Mouse (Mus musculus): ENCODE measurements around the gene Stum.

Gene Stum

DNA sequence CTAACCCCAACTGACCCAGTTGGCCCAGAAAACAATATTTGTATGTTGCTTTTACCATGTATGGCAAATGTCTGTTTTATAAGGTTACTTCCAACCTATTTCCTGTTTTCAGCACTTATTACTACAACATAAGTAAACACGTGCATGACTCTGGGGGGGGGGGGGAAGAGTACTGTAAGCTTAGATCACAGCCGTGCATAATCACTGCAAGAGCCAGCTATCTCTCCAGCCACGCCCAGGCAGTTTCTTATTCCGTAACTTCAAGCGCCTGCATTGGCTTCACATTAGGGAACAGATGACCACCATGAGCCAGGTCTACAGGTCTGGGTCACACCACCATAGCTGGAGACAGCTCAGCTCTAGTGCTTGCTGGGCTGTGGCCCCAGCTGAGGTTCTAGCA, 53.5 kb downstream of the Stum start:
- DNase-seq (ENCODE audit: low spot score in 2 of 2), result no peak

GRCm38 (mm10) chr1:180428871-180429270, 54.4 kb downstream of the Stum start:
- no peak for DNase-seq (ENCODE audit: low spot score in 2 of 2)

DNA sequence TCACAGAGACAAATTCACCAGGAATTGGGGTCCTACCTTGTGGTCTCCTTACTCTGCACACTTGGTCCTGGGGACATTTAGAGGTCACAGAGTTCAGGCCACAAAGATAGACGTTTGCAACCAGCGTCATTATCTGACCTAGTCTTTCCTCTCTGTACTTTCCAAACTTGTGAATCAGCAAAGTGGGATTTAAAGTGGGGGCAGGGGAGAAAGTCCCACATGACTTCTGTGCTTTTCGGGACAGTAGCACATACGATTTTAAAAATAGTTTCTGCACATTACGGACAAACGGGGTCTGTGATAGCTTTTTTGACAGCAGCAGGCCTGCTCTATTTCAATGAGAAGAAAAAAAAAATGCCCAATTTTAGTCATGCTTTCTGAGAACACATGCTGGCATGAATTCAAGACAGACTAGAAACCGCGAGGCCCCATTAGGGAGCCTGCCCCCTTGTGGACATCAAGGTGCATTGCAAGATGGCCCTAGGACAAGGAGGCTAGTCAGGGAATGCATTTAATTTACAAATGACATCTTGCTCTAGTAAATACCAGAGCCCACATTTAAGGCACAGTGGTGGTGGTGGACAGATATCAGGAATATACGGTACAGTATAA, 55.1 kb downstream of the Stum start:
- peak in 1 of 2 experiments; percentile 71 for DNase-seq (ENCODE audit: low spot score in 2 of 2)

- no peak for DNase-seq (ENCODE audit: low spot score in 2 of 2)
These were observed 55.6 kb downstream of the Stum start for GRCm38 (mm10) chr1:180427685-180428084.

- no peak for DNase-seq (ENCODE audit: low spot score in 2 of 2)
These were observed 56.9 kb downstream of the Stum start for GRCm38 (mm10) chr1:180426405-180426804.

- DNase-seq (ENCODE audit: low spot score in 2 of 2), result no peak
These were observed 59.4 kb downstream of the Stum start for GRCm38 (mm10) chr1:180423931-180424330.

- DNase-seq (ENCODE audit: low spot score in 2 of 2), result no peak
These were observed 60.2 kb downstream of the Stum start for GRCm38 (mm10) chr1:180423008-180423639.

- DNase-seq (ENCODE audit: low spot score in 2 of 2), result peak; percentile 51 to 74
These were observed 61.1 kb downstream of the Stum start for GRCm38 (mm10) chr1:180422076-180422828.

DNA sequence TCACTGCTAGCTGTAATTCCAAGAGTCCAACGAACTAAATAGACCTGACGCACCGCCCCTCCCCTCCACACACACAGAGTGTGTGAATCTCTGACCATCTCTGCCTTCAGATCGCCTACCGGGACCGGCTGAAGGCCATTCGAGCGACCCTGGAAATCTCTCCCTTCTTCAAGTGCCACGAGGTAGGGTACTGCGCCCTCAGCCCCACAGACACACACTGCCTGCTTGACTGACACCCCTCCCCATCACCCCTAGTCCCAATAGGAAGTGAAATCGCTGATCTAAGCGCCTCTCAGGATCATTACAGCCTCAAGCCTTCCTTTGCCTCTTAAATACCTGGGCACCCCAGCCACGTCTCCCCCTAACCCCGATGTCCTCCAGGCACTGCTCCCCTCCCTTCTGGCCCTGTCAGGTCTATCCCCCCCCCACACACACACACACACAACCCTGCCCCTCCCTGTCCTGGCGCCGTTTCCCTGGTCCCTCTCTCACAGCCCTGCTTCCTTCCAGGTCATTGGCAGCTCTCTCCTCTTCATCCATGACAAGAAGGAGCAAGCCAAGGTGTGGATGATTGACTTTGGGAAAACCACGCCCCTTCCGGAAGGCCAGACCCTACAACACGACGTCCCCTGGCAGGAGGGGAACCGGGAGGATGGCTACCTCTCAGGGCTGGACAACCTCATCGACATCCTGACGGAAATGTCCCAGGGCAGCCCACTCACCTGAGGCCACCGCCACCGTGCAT, 62.0 kb downstream of the Stum start:
- no peak for DNase-seq (ENCODE audit: low spot score in 2 of 2)

DNA sequence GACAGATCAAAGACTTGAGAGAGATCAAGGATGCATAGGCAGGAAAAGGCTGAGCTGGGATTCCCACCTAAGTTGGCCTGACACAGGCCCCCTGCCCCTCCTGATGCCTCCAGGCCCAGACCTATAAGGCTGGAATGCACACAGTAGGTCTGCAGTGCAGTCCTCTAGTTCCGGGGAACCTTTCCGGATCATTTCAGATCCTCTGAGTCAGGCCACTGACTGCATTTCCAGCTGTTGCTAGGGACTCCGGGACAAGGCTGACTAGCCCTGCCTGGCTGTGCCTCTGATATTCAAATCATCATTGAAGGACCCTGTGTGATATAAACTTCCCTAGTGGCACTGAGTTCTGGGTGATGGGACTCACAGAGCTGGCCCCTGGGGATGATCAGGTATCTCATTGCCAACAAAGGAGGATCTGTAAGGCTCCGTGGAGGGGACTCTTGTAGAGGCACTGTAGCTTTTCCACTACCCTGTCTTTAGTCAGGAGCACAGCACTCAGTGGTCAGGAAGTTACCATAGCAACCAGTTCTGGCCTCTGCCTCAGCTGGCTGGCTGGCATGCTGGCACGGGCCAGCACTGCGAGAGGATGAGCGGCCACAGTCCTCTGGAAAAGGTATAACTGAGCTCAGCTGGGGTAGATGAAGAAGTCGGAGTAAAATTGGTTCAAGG, 62.7 kb downstream of the Stum start:
- peak in 1 of 2 experiments; percentile 55 for DNase-seq (ENCODE audit: low spot score in 2 of 2)

GRCm38 (mm10) chr1:180419059-180419458, 64.2 kb downstream of the Stum start:
- no peak for DNase-seq (ENCODE audit: low spot score in 2 of 2)

- DNase-seq (ENCODE audit: low spot score in 2 of 2), result no peak
These were observed 66.2 kb downstream of the Stum start for GRCm38 (mm10) chr1:180417118-180417517.

GRCm38 (mm10) chr1:180415836-180416235, 67.5 kb downstream of the Stum start:
- DNase-seq (ENCODE audit: low spot score in 2 of 2), result no peak

- DNase-seq (ENCODE audit: low spot score in 2 of 2), result no peak
These were observed 68.2 kb downstream of the Stum start for GRCm38 (mm10) chr1:180415064-180415463.

GRCm38 (mm10) chr1:180410306-180410705, 73.0 kb downstream of the Stum start:
- DNase-seq (ENCODE audit: low spot score in 2 of 2), result no peak

DNA sequence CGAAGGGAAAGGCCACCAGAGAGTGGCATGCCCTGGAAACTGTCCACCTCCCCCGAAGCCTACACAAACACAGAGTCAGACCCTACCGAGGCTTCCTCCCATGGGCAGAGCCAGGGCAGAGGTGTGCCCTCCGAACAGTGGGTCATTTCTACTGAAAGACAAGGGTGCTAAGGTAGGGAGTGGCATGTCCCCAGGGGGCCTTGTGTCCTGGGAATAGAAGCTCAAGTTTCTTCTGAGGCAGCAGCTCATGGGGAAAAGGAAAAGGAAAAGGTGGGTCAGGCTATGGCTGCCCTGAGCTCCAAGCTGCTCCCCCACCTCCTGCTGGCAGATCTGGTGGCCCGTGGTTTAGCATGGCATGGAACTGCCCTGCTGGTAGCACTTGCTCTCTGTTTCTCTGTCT, 73.5 kb downstream of the Stum start:
- DNase-seq (ENCODE audit: low spot score in 2 of 2), result no peak

DNA sequence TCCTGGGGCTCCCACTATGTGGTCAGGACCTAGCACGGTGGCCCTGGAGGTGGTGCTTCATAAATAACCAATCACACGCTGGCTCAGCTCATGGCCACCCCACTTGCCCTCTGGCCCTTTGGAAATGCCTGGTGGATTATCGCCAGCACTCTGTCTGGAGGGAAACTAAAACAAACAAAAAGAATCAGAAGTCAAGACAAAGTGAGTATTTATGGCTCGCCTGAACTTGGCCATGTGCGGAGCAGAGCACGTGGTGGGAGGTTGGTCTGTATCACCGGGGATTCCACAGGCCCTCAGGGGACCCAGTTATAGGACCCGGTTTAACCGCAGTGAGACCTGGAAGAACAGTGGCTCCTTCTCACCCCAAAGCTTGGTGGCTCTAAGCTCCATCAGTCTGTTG, 74.5 kb downstream of the Stum start:
- no peak for DNase-seq (ENCODE audit: low spot score in 2 of 2)

- no peak for DNase-seq (ENCODE audit: low spot score in 2 of 2)
These were observed 75.3 kb downstream of the Stum start for GRCm38 (mm10) chr1:180407727-180408719.

- peak in 1 of 2 experiments; percentile 75 for DNase-seq (ENCODE audit: low spot score in 2 of 2)
These were observed 76.1 kb downstream of the Stum start for GRCm38 (mm10) chr1:180407171-180407671.

- DNase-seq (ENCODE audit: low spot score in 2 of 2), result no peak
These were observed 76.8 kb downstream of the Stum start for GRCm38 (mm10) chr1:180406336-180407035.

All from cerebellum, postnatal 4 days (tissue).